Mouse (Mus musculus): Measurements from ENCODE around the gene Il17re. TPM values are rescaled to one million over a fixed set of nuclear protein-coding genes. Genes with fewer than 3 reads are reported as not detected.

The Il17re gene
- total RNA-seq, 2 experiments from 2014 or later: 0.16 TPM; not detected in 1

DNA sequence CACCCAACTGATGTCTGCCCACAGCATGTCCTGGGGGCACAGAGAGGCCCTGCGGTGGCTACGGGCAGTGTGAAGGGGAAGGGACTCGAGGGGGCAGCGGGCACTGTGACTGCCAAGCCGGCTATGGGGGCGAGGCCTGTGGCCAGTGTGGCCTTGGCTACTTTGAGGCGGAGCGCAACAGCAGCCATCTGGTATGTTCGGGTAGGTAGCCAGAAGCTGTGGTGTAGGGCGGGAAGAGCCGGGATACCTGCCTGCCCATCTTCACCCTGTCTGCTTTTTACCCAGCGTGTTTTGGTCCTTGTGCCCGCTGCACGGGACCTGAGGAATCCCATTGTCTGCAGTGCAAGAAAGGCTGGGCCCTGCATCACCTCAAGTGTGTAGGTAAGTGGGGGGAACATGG is 31.1 kb downstream of the Il17re start:
- no peak for DNase-seq

DNA sequence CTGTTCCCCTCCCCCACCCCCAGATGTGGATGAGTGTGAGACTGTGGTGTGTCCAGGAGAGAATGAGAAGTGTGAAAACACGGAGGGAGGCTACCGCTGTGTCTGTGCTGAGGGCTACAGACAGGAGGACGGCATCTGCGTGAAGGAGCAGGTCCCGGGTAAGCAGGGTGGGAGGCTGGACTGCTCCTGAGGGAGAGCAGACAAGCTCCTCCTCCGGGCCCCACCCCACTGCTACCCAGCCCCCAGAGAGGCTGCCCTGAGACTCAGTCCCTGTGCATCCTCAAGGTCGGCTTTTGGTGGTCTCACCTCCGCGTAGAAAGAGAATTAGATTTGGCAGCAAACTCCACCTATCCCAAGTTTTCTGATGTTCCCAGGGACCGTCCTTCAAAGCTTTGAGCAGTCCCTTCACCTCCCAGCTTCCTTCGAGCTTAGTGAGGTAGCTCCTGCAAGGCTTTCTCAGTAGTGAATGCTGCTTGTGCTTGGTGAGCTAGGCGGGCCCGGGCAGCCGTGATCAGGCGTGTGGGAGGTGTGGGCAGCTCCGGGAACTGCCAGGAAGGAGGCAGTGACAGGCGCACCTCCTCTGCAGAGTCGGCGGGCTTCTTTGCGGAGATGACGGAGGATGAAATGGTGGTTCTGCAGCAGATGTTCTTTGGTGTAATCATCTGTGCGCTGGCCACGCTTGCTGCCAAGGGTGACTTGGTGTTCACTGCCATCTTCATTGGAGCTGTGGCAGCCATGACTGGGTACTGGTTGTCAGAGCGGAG is 34.0 kb downstream of the Il17re start:
- DNase-seq: no peak

DNA sequence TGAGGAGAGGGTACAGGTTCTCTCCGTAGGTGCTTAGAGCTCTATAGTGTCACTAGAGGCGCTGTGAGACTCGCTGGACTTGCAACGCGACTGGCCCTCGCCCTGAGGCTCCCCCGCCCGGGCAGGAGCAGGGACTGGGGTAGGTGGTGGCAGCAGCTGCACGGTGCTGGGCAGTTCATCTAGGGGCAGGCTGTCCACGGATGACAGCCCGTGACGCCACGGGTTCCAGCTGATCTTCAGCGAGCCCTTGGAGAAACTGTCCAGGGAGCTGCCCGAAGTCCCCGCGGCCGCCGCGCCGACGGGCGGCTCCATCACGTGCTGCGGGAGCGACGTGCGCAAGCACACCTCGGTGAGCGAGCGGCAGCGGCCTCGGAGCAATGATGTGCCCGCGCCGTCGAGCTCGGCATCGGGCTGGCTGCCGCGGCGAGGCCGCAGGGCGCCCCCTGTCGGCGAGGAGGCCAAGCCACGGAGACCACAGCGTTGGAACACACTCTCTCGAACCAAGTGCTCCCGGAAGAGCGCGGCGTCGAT is 36.0 kb downstream of the Il17re start:
- DNase-seq: peak; percentile 76

DNA sequence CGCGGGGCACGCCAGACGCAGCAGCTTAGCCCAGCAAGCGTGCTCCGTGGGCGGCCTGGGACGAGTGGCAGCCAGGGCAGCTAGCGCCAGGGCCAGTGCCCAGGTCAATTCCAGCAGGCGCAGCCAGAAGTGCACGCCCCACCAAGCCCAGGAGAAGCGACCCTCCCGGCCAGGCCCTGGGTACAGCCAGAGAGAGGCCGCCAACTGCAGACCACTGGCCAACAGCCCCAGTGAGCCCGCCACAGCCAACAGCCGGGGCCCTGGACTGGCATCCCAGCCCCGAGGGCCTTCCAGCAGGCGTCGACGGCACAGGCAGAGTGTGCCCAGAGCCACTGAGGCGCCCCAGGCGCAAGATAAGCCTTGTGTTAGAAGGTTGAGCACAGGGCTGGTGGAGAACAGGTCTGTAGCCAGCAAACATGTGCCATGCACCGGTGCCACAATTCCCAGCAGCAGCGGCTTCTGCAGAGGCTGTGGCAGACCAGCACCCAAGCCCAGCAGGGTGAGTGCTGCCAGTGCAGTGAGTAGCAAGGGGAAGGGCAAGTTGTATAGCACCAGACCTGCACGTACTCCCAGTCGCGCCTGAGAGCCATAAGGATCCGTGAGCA is 36.9 kb downstream of the Il17re start:
- peak; percentile 50 for DNase-seq

DNA sequence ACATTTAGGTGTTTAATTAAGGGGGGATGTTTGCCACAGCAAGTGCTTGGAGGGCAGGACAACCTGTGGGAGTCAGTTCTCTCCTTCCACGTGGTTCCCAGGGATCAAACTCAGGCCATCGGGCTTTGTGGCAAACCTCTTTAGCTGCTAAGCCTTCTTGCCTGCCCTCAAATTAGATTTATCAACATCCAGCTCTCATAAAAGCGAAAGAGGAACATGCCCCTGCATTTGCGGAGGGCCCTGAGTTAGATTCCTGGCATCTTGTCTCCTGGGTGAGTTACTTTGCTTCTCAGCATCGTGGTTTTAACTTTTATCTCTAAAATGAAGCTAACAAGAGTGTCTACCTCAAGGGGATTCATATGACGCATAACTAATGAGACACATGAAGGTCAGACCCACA is 41.1 kb downstream of the Il17re start:
- no peak for DNase-seq

DNA sequence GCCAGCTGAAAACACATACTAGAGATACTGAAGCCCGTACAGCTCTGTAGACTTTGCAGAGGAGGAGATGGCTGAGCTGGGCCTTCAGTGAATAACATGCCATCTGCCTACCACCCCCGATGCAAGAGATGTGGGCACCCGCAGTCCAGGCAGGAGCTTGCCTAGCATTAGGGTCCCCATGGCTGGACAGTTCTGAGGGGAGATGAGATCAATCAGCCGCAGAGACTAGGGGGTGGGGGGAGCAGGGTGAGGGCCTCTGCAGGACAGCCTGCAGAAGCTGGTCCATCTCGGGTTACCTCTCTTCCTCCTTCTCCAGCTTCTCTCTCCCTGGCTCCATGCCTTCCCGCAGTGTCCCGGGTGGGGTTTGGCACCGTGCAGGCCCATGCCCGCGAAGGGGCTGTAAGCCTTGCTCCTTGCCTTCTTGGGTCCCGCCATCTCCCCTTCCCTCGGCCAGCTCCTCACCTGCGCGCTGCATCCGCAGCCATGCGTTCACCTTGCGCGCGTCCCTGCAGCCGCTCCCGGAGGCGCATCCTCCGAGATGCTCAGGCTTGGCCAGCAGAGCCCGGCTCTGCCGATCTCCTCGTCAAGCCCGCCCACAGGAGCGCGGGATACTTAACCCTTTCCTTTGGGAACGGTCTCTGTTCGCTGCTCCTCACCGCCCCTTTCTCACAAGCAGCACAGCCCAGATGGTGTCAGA is 43.3 kb downstream of the Il17re start, which contains the start of gene Prrt3:
Prrt3 (minus strand) TSS at position 544 of the 697 bp plus-strand sequence.
- no peak for DNase-seq

DNA sequence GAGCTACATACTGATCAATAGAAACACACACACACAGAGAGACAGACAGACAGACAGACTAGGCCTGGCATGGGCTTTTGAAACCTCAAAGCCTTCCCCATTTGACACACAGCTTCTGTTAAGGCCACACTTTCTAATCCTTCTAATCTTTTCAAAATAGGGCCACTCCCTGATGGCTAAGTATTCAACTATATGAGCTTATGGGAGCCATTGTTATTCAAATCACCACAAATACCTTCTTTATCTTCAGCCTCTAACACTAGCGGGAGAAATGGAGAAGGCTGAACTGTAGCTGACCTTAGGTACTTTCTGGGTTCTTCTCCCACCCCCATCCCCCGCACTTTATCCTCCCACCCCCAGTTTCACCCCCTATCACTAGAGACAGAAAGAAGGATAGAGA is 44.5 kb downstream of the Il17re start:
- DNase-seq: no peak

DNA sequence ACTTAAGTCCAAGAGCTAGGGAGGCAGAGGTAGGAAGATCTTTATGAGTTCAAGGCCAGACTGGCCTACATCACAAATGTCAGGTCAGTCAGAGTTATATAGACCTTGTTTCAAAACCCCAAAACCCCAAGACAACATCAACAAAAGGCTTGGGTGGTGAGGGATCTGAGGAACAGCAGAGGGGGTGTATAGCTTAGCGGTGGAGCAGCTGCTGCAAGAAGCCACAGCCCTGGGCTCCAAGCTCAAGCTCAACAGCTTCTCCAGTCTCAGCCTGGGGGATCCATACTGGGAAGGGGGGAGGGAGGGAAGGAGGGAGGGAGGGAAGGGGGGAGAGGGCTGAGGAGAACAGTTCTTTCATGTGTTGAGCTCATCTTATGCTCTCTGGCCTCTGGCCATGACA is 47.4 kb downstream of the Il17re start:
- no peak for DNase-seq

DNA sequence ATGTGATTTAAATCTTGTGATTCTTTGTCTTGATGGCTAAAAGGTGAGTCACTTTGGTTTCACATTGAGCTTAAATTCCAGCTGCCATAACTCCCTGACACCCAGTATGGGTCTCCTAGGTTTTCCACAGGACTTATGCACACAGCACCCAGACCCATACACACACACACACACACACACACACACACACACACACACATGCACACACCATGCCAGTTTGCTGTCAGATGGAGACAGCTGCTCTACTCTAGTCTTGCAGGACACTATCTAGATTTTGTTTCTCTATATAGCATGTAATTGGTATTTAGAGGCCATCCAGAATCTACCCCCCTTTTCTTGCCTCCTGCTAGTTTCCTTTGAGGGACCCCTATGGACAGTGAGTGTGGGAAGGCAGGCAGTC is 48.8 kb downstream of the Il17re start:
- DNase-seq: no peak

DNA sequence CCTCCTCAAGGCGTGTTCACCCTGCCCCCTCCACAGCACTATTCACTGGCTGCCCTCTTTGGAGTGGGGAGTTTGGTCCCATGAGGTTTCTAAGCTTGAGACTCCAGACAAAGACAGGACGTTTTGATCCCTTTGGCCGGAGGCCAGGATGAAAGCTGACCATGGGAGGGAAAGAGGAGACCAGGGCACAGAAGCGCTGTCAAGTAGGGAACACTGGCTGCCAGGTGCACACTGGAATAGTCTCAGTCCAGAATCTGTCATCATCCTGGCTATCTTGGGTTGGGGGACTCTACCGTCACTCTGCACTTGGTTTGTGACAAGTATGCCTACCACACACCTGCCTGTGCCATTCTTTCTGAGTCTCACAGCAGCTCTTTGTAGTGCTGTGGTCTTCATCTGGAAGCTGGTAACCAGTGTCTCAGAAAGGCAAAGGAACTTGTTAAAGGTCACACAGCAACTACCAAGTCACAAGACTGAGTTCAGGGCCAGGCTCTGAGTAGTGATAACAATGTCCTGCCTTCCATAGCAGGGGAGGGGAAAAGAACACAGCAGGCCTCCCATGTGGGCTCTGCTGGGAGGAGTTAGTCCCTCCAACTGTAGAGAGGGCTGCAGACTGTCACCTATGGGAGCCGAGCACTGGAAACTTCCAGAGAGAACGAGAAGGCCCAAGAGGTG is 50.1 kb downstream of the Il17re start:
- DNase-seq: peak; percentile 75

DNA sequence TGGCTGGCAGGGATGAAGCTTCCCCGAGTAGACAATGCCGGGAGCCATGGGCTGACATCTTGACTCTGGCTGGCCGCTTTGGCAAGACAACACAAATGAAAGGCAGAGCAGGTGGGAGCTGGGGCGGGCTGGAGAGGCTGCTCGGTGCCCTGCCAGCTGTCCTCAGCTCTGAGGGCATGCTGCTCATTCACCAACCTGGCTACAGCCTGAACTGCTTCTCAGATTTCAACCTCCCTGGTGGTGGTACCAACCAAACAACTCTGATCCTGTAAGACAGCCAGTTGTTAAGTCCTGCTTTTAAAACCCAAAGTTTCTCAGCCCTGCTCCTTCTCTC is 50.6 kb downstream of the Il17re start:
- DNase-seq: peak; percentile 75

DNA sequence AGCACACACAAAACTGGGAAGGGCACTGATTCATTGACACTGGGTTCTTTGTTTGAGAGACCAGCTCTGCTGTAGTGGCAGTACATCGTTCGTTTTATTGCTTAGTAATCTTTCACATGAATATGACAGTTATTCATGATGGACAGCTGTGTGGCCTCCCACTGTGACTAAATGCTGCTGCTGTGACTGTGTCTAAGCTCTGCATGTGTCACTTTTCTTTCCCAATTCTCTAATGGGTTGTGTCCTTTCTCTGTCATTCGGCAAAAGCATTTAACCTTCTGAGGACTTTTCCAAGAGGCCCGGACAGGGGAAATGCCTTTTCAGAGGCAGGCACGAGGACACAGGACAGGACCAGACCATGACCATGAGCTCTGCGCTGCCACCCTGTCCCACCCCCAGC is 55.7 kb downstream of the Il17re start:
- no peak for DNase-seq

DNA sequence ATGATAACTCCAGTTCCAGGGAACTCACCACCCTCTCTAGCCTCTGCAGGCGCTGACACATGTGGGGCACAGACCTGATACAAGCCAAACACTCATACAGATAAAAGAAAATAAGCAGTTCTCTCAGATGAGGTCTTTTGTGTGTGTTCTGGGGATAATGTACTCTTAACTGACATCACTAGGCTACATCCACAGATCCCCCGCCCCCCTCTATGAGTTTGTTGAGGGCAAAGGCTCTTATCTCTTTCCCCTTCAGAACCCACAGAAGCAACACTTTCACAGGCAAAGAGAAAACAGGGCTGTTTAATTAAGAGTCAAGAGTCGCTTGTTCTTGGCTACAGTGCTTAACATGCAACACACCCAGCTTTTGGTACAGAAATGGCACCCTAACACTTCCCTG is 56.3 kb downstream of the Il17re start:
- DNase-seq: no peak

DNA sequence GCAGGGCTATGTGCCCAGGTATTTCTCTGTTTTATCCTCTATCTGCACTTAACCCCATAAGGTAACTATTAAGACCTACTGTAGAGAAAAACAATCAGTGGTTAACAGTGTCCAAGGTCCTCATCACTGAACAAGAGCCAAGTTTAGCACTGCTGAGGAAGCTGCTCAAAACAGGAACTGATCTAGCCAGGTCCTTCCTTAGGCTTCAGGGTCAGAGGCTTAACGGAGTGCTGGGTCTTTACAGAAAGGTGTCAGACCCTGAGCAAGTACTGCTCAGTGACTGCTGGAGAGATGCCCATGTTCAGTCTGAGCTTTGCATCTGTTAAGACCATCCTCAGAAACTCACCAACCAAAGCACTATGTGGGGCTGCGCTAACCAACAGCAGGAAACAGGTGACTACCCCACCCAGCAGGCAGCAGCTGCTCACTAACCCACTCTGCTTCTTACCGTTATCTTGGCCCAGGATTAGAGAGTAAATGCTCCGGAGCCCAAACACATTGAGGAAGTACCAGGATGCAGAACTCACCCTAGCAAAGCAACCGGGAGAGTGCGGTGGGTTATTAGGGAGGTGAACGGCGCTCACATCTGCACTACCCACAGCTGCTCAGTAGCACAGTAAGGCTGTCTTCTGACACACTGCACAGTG is 59.3 kb downstream of the Il17re start:
- no peak for DNase-seq

Small RNA genes lying within 50 kb of the gene (microRNA-seq; reads per million reads assigned to microRNA genes)
- 0 reads per million in 2 experiments for gene Gm24387 (ENCODE audit: borderline replicate concordance in 2 of 2)

Other genes starting within 250 kb of the Il17re start
- gene Mtmr14, start 220.6 kb upstream of the Il17re start, total RNA-seq (2021): 10 to 100 TPM; 13.2 to 14.5 TPM
- gene Cpne9, start 176.2 kb upstream of the Il17re start, total RNA-seq (2021): not detected
- gene Brpf1, start 151.3 kb upstream of the Il17re start, total RNA-seq (2021): 1 to 10 TPM; 7.8 to 8.3 TPM
- 1 to 10 TPM; 4.0 to 6.0 TPM for gene Ogg1, start 131.5 kb upstream of the Il17re start, total RNA-seq (2021)
- 10 to 100 TPM; 29.7 to 36.4 TPM for gene Camk1, start 114.5 kb upstream of the Il17re start, total RNA-seq (2021)
- 10 to 100 TPM; 14.0 to 14.4 TPM for gene Tada3, start 80.6 kb upstream of the Il17re start, total RNA-seq (2021)
- gene Arpc4, start 80.4 kb upstream of the Il17re start, total RNA-seq (2021): 10 to 100 TPM; 48.4 to 55.3 TPM
- 1 to 10 TPM; 1.6 to 1.7 TPM for gene Ttll3, start 69.2 kb upstream of the Il17re start, total RNA-seq (2021)
- gene Rpusd3, start 39.1 kb upstream of the Il17re start, total RNA-seq (2021): 1 to 10 TPM; 8.0 to 9.7 TPM
- gene Cidec, start 22.7 kb upstream of the Il17re start, total RNA-seq (2021): 10 to 100 TPM in 1 of 2 experiments, 1 to 10 TPM in 1; 1.1 to 67.8 TPM
- gene Jagn1, start 15.9 kb upstream of the Il17re start, total RNA-seq (2021): 10 to 100 TPM; 27.6 to 29.8 TPM
- 1 to 10 TPM; 6.0 to 8.0 TPM for gene Il17rc, start 12.9 kb downstream of the Il17re start, total RNA-seq (2021)
- 10 to 100 TPM; 39.3 to 50.6 TPM for gene Creld1, start 24.8 kb downstream of the Il17re start, total RNA-seq (2021)
- under 1 TPM in 1 of 2 experiments, not detected in 1; 0.08 TPM for gene Prrt3, start 43.4 kb downstream of the Il17re start, total RNA-seq (2021)
- gene Emc3, start 73.2 kb downstream of the Il17re start, total RNA-seq (2021): 10 to 100 TPM; 50.3 to 66.7 TPM
- gene Fancd2, start 73.2 kb downstream of the Il17re start, total RNA-seq (2021): under 1 TPM; 0.41 to 0.56 TPM
- not detected for gene Fancd2os, start 142.2 kb downstream of the Il17re start, total RNA-seq (2021)
- gene Brk1, start 146.3 kb downstream of the Il17re start, total RNA-seq (2021): 10 to 100 TPM; 37.1 to 40.7 TPM
- 1 to 10 TPM; 4.4 to 6.2 TPM for gene Vhl, start 165.5 kb downstream of the Il17re start, total RNA-seq (2021)
- 1 to 10 TPM; 3.0 to 4.7 TPM for gene Irak2, start 180.0 kb downstream of the Il17re start, total RNA-seq (2021)
- gene Tatdn2, start 238.6 kb downstream of the Il17re start, total RNA-seq (2021): 10 to 100 TPM; 28.8 to 31.6 TPM

Data from gastrocnemius, postnatal 25 days (tissue).